Mouse (Mus musculus) adipocyte (in vitro differentiated cells): Measurements from ENCODE around the gene Foxo1.

Experiments used
- DNase-seq: peaks from one replicate; pipeline ENCODE4 v3.0.0-alpha.2; 2016; ENCODE audit warnings: low spot score

Gene Foxo1

DNA sequence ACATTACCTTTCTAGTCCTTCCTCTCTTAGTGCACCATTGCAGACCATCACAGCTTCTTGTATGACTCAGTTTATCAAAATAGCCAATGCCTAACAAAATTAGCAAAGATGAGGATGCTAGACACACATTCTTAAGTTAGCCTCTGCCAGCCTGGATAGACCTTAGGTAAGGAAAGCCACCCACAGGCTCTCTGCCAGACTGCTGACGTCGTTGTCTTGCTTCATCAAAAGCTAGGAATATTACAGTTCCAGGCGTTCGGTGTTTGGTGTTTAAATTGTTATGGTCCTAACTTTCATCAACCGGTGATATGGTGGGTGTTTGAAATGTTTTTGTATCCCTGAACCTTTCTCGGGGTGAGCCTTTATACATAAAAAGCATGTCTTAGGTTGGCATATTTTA, 96.4 kb downstream of the Foxo1 start:
- no peak for DNase-seq

- DNase-seq, result no peak
Observed at GRCm38 (mm10) chr3:52369204-52369603, 101.1 kb downstream of the Foxo1 start.

DNA sequence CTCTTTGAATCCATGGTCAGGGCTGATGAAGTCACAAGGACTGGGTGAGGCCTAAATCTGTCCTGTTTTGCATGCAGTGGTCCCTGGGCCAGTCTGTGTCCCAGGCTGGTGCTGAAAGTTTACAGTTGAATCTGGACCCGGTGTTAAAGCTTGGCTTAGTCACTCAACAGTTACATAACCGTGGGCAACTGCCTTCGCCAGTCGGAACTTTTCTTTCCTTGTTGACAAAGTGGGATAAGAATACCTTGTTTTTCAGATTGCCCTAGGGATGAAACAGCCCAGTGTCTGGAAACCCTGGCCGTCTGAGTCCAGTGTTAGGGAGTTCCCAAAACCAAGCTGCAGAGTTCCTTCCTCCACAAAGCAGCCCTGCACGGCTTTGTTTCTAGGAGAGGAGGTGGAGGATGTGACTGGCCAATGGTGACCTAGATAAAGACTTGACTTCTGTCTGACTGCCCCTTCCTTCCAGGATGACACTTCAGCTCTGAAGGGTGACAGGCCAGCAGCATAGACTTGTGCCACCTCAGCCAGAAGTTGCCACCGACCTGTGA, 101.8 kb downstream of the Foxo1 start:
- DNase-seq, result no peak

GRCm38 (mm10) chr3:52376974-52377373, 108.8 kb downstream of the Foxo1 start:
- no peak for DNase-seq

DNA sequence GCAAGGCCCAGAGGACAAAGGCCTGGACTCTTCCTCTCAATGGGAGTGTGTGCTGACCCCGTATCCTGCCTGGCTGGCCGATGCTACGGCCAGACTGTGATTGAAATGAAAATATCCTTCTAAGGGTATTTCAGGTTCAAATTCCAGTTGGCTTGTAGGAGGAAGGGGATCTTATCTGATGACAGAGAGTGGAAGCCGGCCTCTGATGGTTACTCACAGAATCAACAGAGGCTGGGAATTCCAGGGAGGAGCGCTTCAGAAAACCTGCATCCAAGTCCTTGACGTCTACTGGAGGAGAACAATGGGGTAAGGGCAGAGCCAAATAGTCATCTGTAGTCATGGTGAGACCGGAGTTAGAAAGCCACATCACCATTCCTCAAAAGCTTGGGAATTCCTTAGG, 115.2 kb downstream of the Foxo1 start:
- no peak for DNase-seq

DNA sequence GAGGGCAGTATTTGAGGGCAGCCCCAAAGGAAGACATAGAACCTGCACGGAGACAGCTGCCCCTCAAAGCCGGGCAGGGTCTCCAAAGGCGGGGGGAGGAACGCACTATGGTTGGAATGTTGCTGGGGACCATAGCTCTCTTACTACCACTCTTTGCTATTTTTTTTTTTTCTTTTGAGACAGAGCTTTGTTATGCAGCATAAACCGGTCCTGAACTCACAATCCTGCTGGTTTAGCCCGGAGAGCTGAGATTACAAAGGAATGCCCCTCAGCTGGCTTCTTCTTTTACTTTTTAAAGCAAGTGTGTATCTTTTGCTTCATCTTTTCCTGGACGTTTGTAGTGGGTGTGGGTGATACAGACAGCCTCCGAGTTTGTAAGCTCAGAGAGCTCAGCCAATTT, 118.2 kb downstream of the Foxo1 start:
- no peak for DNase-seq

- no peak for DNase-seq
Observed at GRCm38 (mm10) chr3:52390321-52390720, 122.2 kb downstream of the Foxo1 start.

- DNase-seq, result no peak
Observed at GRCm38 (mm10) chr3:52390766-52391665, 122.9 kb downstream of the Foxo1 start.

GRCm38 (mm10) chr3:52391897-52392296, 123.8 kb downstream of the Foxo1 start:
- DNase-seq, result no peak

- DNase-seq, result no peak
Observed at GRCm38 (mm10) chr3:52392521-52392920, 124.4 kb downstream of the Foxo1 start.

DNA sequence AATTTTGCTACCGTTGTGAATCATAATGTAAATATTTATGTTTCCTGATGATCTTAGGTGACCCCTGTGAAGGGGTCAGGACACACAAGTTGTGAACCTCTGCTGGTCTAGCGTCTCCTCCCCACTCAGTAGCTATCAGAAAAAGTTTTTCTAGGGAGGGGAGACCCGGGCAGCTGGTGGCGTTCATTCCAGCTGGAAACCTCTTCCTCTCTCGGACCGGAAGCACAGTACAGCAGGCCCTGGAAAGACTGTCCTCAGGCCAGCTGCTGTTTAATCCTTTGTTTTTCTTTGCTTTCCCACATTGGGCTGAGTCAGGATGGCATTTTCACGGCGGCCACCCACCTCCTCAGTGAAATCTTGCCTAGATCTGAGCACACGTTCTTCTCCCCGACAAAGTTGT, 125.0 kb downstream of the Foxo1 start:
- no peak for DNase-seq

GRCm38 (mm10) chr3:52396121-52396731, 128.1 kb downstream of the Foxo1 start:
- no peak for DNase-seq

- DNase-seq, result no peak
Observed at GRCm38 (mm10) chr3:52396951-52397615, 128.9 kb downstream of the Foxo1 start.

DNA sequence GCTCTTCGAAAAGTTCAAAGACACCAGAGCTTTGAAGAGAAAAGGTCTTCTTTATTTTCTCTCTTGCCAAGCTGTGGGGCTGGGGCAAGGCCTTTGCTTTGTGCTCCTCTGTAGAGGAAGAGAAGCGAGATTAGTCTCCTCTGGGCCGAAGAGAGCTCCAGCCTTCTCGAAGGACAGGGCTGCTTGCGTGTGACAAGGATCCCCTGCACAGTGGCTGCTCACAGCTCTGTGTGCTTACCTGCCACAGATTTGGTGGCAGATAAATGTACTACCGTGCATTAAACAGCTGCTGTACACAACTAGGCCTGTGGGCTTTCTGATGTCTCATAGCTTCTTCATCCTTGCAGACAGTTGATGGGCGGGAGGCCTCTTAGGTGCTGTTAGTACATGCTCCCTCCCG, 129.8 kb downstream of the Foxo1 start:
- DNase-seq, result no peak

- DNase-seq, result no peak
Observed at GRCm38 (mm10) chr3:52400284-52401161, 132.4 kb downstream of the Foxo1 start.

DNA sequence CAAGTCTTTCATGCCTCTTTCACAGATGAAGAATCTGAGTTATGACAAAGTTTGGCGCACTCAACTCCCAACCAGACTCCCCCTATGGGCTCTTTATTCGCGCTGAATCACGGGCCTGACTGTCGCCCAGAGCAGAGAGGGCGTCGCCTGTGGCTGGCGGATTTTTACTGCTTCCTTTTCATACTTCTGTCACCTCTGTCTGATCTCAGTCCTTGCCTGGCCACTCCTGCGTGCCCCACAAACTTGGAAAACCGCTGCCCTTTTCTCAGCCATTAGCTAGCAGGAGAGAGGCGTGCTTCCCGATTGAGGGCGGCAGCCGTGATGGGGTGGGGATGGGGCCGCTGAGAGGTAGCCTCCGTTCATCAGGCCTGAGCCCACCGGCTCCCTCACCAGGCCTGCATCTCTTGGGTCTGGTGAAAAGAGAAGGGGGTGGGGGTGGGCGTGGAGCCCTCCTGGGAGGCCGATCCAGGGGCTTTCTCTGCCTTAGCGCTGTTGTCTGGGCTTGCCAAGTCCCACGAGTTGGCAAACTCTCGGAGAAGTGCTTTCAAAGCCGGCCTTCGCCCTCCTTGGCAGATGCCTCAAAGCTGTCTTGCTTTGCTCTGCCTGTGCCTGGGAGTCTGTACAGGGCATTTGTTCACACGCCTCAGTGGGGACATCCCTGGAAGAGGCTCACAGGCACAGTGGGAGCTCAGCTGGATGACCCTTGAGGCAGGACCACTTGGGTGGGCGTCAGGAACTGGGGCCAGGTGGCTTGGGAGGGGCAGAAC, 133.2 kb downstream of the Foxo1 start:
- peak; percentile 60 for DNase-seq
